Mouse (Mus musculus) thymus, postnatal 4 days (tissue): ENCODE results near the gene Apaf1.
A peak's percentile ranks its signal among the peaks of the same experiment; 100 is the strongest.

Source experiments
- DNase-seq: peaks from one replicate; pipeline ENCODE4 v3.0.0; 2021

The Apaf1 gene

GRCm38 (mm10) chr10:91080540-91080939, 2.0 kb downstream of the Apaf1 start:
- no peak for DNase-seq

GRCm38 (mm10) chr10:91076667-91077066, 5.9 kb downstream of the Apaf1 start:
- no peak for DNase-seq

GRCm38 (mm10) chr10:91073345-91073744, 9.2 kb downstream of the Apaf1 start:
- no peak for DNase-seq

- DNase-seq = no peak
Observed at GRCm38 (mm10) chr10:91071768-91072167, 10.8 kb downstream of the Apaf1 start.

GRCm38 (mm10) chr10:91062355-91062754, 20.2 kb downstream of the Apaf1 start:
- DNase-seq = no peak

- no peak for DNase-seq
Observed at GRCm38 (mm10) chr10:91060742-91061141, 21.8 kb downstream of the Apaf1 start.

GRCm38 (mm10) chr10:91052734-91053133, 29.8 kb downstream of the Apaf1 start:
- no peak for DNase-seq

GRCm38 (mm10) chr10:91051156-91051555, 31.4 kb downstream of the Apaf1 start:
- DNase-seq = no peak

- DNase-seq = no peak
Observed at GRCm38 (mm10) chr10:91049696-91050095, 32.9 kb downstream of the Apaf1 start.

GRCm38 (mm10) chr10:91033942-91034341, 48.6 kb downstream of the Apaf1 start:
- peak; percentile 84 for DNase-seq

GRCm38 (mm10) chr10:91032399-91032798, 50.2 kb downstream of the Apaf1 start:
- DNase-seq = peak; percentile 86

GRCm38 (mm10) chr10:91031176-91031575, 51.4 kb downstream of the Apaf1 start:
- no peak for DNase-seq

GRCm38 (mm10) chr10:91029002-91029539, 53.5 kb downstream of the Apaf1 start:
- no peak for DNase-seq

- no peak for DNase-seq
Observed at GRCm38 (mm10) chr10:91027964-91028363, 54.6 kb downstream of the Apaf1 start.

- no peak for DNase-seq
Observed at GRCm38 (mm10) chr10:91027468-91027867, 55.1 kb downstream of the Apaf1 start.

GRCm38 (mm10) chr10:91005858-91006538, 76.6 kb downstream of the Apaf1 start:
- DNase-seq = no peak

- no peak for DNase-seq
Observed at GRCm38 (mm10) chr10:91001421-91001820, 81.1 kb downstream of the Apaf1 start.

GRCm38 (mm10) chr10:90999899-91000298, 82.7 kb downstream of the Apaf1 start:
- DNase-seq = no peak

GRCm38 (mm10) chr10:90993869-90994268, 88.7 kb downstream of the Apaf1 start:
- no peak for DNase-seq

- DNase-seq = no peak
Observed at GRCm38 (mm10) chr10:90992237-90992636, 90.3 kb downstream of the Apaf1 start.

GRCm38 (mm10) chr10:90990340-90990739, 92.2 kb downstream of the Apaf1 start:
- DNase-seq = no peak

- DNase-seq = no peak
Observed at GRCm38 (mm10) chr10:90983046-90983445, 99.5 kb downstream of the Apaf1 start.

- DNase-seq = no peak
Observed at GRCm38 (mm10) chr10:90981811-90982210, 100.8 kb downstream of the Apaf1 start.

- DNase-seq = no peak
Observed at GRCm38 (mm10) chr10:90974491-90974890, 108.1 kb downstream of the Apaf1 start.

- DNase-seq = no peak
Observed at GRCm38 (mm10) chr10:90974084-90974483, 108.5 kb downstream of the Apaf1 start.
